Mouse (Mus musculus) liver, embryonic 14.5 days (tissue): ENCODE results near the gene Tbc1d10a.

Source experiments
- CTCF ChIP-seq: IDR thresholded peaks from 2 replicates; pipeline ENCODE4 v1.5.1; 2016; ENCODE audit warnings: antibody characterized with exemption, low read depth, control low read depth
- EP300 ChIP-seq: IDR thresholded peaks from 2 replicates; pipeline ENCODE4 v1.6.1; 2016; ENCODE audit warnings: antibody characterized with exemption, low read depth

- no peak for TF ChIP-seq CTCF
- TF ChIP-seq EP300, result no peak
These were observed 44.8 kb downstream of the Tbc1d10a start for GRCm38 (mm10) chr11:4231435-4231834.
